Mouse (Mus musculus) ES-Bruce4 (cell line): ENCODE measurements at regions not wholly inside any gene's neighbourhood (a gene's known extent, or its start where the extent isn't known, plus 50 kb on each side); places are given as distances from the start of the nearest gene placed in this dataset.

ENCODE experiments used
- CTCF ChIP-seq: IDR thresholded peaks from one replicate; pipeline ENCODE4 v1.8.1; 2011; ENCODE audit warnings: low read depth, low read length
- EP300 ChIP-seq: IDR thresholded peaks from 2 replicates; pipeline ENCODE4 v1.6.1; 2011; ENCODE audit warnings: low read depth, low read length; ENCODE audit not compliant: insufficient read depth
- POLR2A ChIP-seq: IDR thresholded peaks from one replicate; pipeline ENCODE4 v1.8.1; 2011; ENCODE audit warnings: low read length; ENCODE audit not compliant: insufficient read depth

GRCm38 (mm10) chr11:26753616-26754015 lies 159.8 kb upstream of the Vrk2 start:
- no peak for TF ChIP-seq POLR2A
- TF ChIP-seq CTCF, result no peak
- no peak for TF ChIP-seq EP300
